Mouse (Mus musculus) MEL (cell line): ENCODE data around the gene Gimap7.

Source experiments
- CTCF ChIP-seq, 3 experiments: IDR thresholded peaks in 2 of 3; conservative IDR thresholded peaks in 1 of 3; 2 replicates each; pipeline ENCODE4 v1.5.1; 2011 to 2012; ENCODE audit warnings: low read length in 3 of 3, low read depth in 2 of 3, mild to moderate bottlenecking in 2 of 3, improper control_type of control experiment in 1 of 3, inconsistent platforms in 1 of 3, mixed read lengths in 1 of 3, moderate library complexity in 1 of 3; ENCODE audit not compliant: control insufficient read depth in 1 of 3, insufficient read depth in 1 of 3, poor library complexity in 1 of 3, severe bottlenecking in 1 of 3
- KAT2A ChIP-seq: conservative IDR thresholded peaks from 2 replicates; pipeline ENCODE4 v1.6.1; 2012; ENCODE audit warnings: low read depth, low read length, improper control_type of control experiment, inconsistent platforms
- MAX ChIP-seq: IDR thresholded peaks from 2 replicates; pipeline ENCODE4 v1.6.1; 2011; ENCODE audit warnings: low read length, improper control_type of control experiment
- POLR2A ChIP-seq, 2 experiments: IDR thresholded peaks; 2 replicates each; pipeline ENCODE4 v1.6.1; 2011 to 2012; ENCODE audit warnings: low read length in 2 of 2, mild to moderate bottlenecking in 2 of 2, control low read depth in 1 of 2, improper control_type of control experiment in 1 of 2, low read depth in 1 of 2, moderate library complexity in 1 of 2; ENCODE audit not compliant: control insufficient read depth in 1 of 2, insufficient read depth in 1 of 2, poor library complexity in 1 of 2
- POLR2AphosphoS5 ChIP-seq: IDR thresholded peaks from 2 replicates; pipeline ENCODE4 v1.6.1; 2012; ENCODE audit warnings: low read depth, borderline replicate concordance, mild to moderate bottlenecking, inconsistent platforms, low read length, moderate library complexity, mixed read lengths
- USF1 ChIP-seq: IDR thresholded peaks from 2 replicates; pipeline ENCODE4 v1.6.1; 2014; ENCODE audit warnings: low read depth, mild to moderate bottlenecking, inconsistent platforms, low read length, improper control_type of control experiment, moderate library complexity

- no peak for TF ChIP-seq POLR2A (IDR thresholded peaks at IDR 0.05; ENCODE audit: control insufficient read depth in 1 of 2, insufficient read depth in 1 of 2, low read depth in 1 of 2, low read length in 2 of 2, poor library complexity in 1 of 2)
- TF ChIP-seq USF1, result no peak
- TF ChIP-seq MAX, result no peak
- TF ChIP-seq CTCF (IDR thresholded peaks at IDR 0.05 in 2 of 3, conservative IDR thresholded peaks at IDR 0.05 in 1 of 3; ENCODE audit: control insufficient read depth in 1 of 3, insufficient read depth in 1 of 3, low read depth in 2 of 3, low read length in 3 of 3, poor library complexity in 1 of 3, severe bottlenecking in 1 of 3), result no peak
- TF ChIP-seq POLR2AphosphoS5, result no peak
- no peak for TF ChIP-seq KAT2A
These were observed 38.7 kb upstream of the Gimap7 start for GRCm38 (mm10) chr6:48679701-48680100.
